Mouse (Mus musculus) spleen, adult 2 months (tissue): Measurements from ENCODE around the gene Egln3.

Experiments
- CTCF ChIP-seq: fragments of 200-500 bp; IDR thresholded peaks from 2 replicates; pipeline ENCODE4 v1.5.1; 2011; ENCODE audit warnings: mild to moderate bottlenecking, inconsistent platforms; ENCODE audit not compliant: insufficient read depth, insufficient read length, insufficient replicate concordance; ENCODE audit errors: extremely low read depth
- POLR2A ChIP-seq: fragments of 200-500 bp; IDR thresholded peaks from 2 replicates; pipeline ENCODE4 v1.6.1; 2011; ENCODE audit warnings: low read depth, low read length, inconsistent platforms

- TF ChIP-seq CTCF (no peak), POLR2A (no peak)
Observed at GRCm38 (mm10) chr12:54200856-54201255, 2.8 kb downstream of the Egln3 start.
